Mouse (Mus musculus) liver, adult 10 weeks (tissue): Measurements from ENCODE around the gene Ptk6. TPM values are rescaled to one million over a fixed set of nuclear protein-coding genes. Genes with fewer than 3 reads are reported as not detected.

Source experiments
- polyA plus RNA-seq: library from polyadenylated mRNA; stranded (reverse); fragments of 350-450 nt; fragmentation: Illumina TruSeq; extraction: RNeasy Lipid Tissue Mini Kit (QIAGEN cat#74804); gene quantifications from one replicate; pipeline ENCODE4 v1.2.3, GENCODE M21; 2014; ENCODE audit warnings: low read depth, low replicate concordance

The Ptk6 gene
- polyA plus RNA-seq = 1.6 TPM

GRCm38 (mm10) chr2:181202422-181202821 is at the start of gene Ptk6:
Ptk6 (minus strand) TSS chr2:181202789.

GRCm38 (mm10) chr2:181241602-181242313 is 39.2 kb upstream of the Ptk6 start, which contains the start of gene Helz2:
Helz2 (minus strand) TSS chr2:181242027.

GRCm38 (mm10) chr2:181219538-181220216 is 17.1 kb upstream of the Ptk6 start, which contains the start of gene Fndc11:
Fndc11 (plus strand) TSS chr2:181220013.

GRCm38 (mm10) chr2:181213021-181213445 is 10.4 kb upstream of the Ptk6 start, which contains the start of gene Srms:
Srms (minus strand) TSS chr2:181213185.

GRCm38 (mm10) chr2:181187121-181188000 is 15.2 kb downstream of the Ptk6 start, which contains the start of gene Ppdpf:
Ppdpf (plus strand) TSS chr2:181187247.

GRCm38 (mm10) chr2:181156248-181157121 is 46.1 kb downstream of the Ptk6 start, which contains the start of gene Eef1a2:
Eef1a2 (minus strand) TSS chr2:181157014.

Other genes with a start within 250 kb of the Ptk6 start
- gene Nkain4, start 248.1 kb downstream of the Ptk6 start, polyA plus RNA-seq = not detected
- gene Arfgap1, start 235.6 kb downstream of the Ptk6 start, polyA plus RNA-seq = 3.9 TPM
- not detected for gene Col20a1, start 216.3 kb downstream of the Ptk6 start, polyA plus RNA-seq
- gene Chrna4, start 159.2 kb downstream of the Ptk6 start, polyA plus RNA-seq = 0.42 TPM
- not detected for gene Kcnq2, start 67.5 kb downstream of the Ptk6 start, polyA plus RNA-seq
- not detected for gene Eef1a2, start 45.8 kb downstream of the Ptk6 start, polyA plus RNA-seq
- 20.3 TPM for gene Ppdpf, start 15.5 kb downstream of the Ptk6 start, polyA plus RNA-seq
- not detected for gene Srms, start 10.4 kb upstream of the Ptk6 start, polyA plus RNA-seq
- gene Fndc11, start 17.2 kb upstream of the Ptk6 start, polyA plus RNA-seq = not detected
- gene Helz2, start 39.2 kb upstream of the Ptk6 start, polyA plus RNA-seq = 8.3 TPM
- gene Gmeb2, start 85.2 kb upstream of the Ptk6 start, polyA plus RNA-seq = 5.7 TPM
- gene Stmn3, start 111.7 kb upstream of the Ptk6 start, polyA plus RNA-seq = not detected
- 4.1 TPM for gene Rtel1, start 117.0 kb upstream of the Ptk6 start, polyA plus RNA-seq
- 1.6 TPM for gene Zgpat, start 162.1 kb upstream of the Ptk6 start, polyA plus RNA-seq
- 22.1 TPM for gene Arfrp1, start 162.6 kb upstream of the Ptk6 start, polyA plus RNA-seq
- gene Lime1, start 177.3 kb upstream of the Ptk6 start, polyA plus RNA-seq = 0.50 TPM